Mouse (Mus musculus): Measurements from ENCODE around the gene Dbx1.

DNA sequence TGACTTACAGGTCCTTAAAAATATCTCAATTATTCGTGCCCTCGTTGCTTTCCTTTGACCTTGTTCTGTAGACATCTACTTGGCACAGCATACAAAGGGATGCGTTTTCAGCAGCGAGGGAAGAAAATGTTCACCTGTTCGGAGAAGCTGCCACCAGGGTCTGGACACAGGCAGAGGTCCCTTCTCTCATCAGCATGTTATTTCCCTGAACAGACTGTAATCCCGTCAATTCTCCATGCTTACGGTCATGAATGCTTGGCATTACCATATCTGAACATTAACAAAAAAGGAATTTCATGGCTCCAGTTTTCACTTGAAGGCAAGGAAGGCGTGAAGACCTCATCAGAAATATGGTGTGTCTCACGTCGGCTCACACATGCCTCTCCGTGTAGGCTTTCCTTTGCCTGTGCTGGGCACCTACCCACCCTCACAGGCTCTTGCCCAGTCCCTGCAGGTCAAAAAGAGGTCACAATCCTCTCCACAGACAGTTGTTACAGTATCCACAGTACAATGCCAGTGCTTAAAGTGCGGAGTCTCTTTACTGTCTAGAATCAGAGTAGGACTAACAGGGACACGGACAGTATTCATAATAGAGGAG lies 31.7 kb upstream of the Dbx1 start:
- TF ChIP-seq MAFK (IDR thresholded peaks at IDR 0.05; ENCODE audit: insufficient read depth, low read depth, low read length) (no peak), HCFC1 (IDR thresholded peaks at IDR 0.05; ENCODE audit: borderline replicate concordance, insufficient read depth, low read length) (no peak), ZNF384 (IDR thresholded peaks at IDR 0.05; ENCODE audit: low read depth, low read length) (no peak)
